Mouse (Mus musculus) heart, embryonic 14.5 days (tissue): ENCODE measurements around the gene Per1. TPM values are rescaled to one million over a fixed set of nuclear protein-coding genes. Genes with fewer than 3 reads are reported as not detected.
A peak's percentile ranks its signal among the peaks of the same experiment; 100 is the strongest.

Experiments
- ATAC-seq: fragments of 200-750 bp; cut with Nextera tagmentation; 2 replicates; pipeline ENCODE4 v1.8.0; 2017; ENCODE audit warnings: low read depth, moderate TSS enrichment; ENCODE audit not compliant: insufficient number of reproducible peaks, insufficient read depth, low FRiP score
- H3K27ac ChIP-seq, 2 experiments: fragments of 200-500 bp in 1 of 2; fragments of 300-500 bp in 1 of 2; sonication (generic) in 1 of 2; replicated peaks in 1 of 2; 2 replicates each; pipeline ENCODE4 v1.5.1; 2012 to 2014; ENCODE audit warnings: low read depth in 2 of 2, low read length in 2 of 2, control low read depth in 1 of 2, mild to moderate bottlenecking in 1 of 2, mixed read lengths in 1 of 2; ENCODE audit not compliant: control insufficient read depth in 1 of 2, insufficient read depth in 1 of 2
- H3K27me3 ChIP-seq: fragments of 300-500 bp; sonication (generic); 2 replicates; pipeline ENCODE4 v1.6.1; 2014; ENCODE audit warnings: mild to moderate bottlenecking, low read length, control low read depth; ENCODE audit not compliant: control insufficient read depth, insufficient read depth
- H3K36me3 ChIP-seq: fragments of 300-500 bp; sonication (generic); 2 replicates; pipeline ENCODE4 v1.6.1; 2014; ENCODE audit warnings: mild to moderate bottlenecking, control low read depth, low read length, mixed read lengths; ENCODE audit not compliant: control insufficient read depth, insufficient read depth
- H3K4me1 ChIP-seq, 2 experiments: fragments of 200-500 bp in 1 of 2; fragments of 300-500 bp in 1 of 2; sonication (generic) in 1 of 2; 2 replicates each; pipeline ENCODE4 v1.6.1; 2012 to 2014; ENCODE audit warnings: low read length in 2 of 2, control low read depth in 1 of 2, mixed read lengths in 1 of 2; ENCODE audit not compliant: control insufficient read depth in 2 of 2, insufficient read depth in 2 of 2
- H3K4me2 ChIP-seq: fragments of 300-500 bp; sonication (generic); 2 replicates; pipeline ENCODE4 v1.6.1; 2014; ENCODE audit warnings: mild to moderate bottlenecking, low read length
- H3K4me3 ChIP-seq, 2 experiments: fragments of 200-500 bp in 1 of 2; fragments of 300-500 bp in 1 of 2; sonication (generic) in 1 of 2; 2 replicates each; pipeline ENCODE4 v1.5.1; 2012 to 2014; ENCODE audit warnings: low read length in 2 of 2, mild to moderate bottlenecking in 2 of 2, control low read depth in 1 of 2, low read depth in 1 of 2, moderate library complexity in 1 of 2; ENCODE audit not compliant: control insufficient read depth in 1 of 2, insufficient read depth in 1 of 2
- H3K9ac ChIP-seq: fragments of 300-500 bp; sonication (generic); 2 replicates; pipeline ENCODE4 v1.6.1; 2014; ENCODE audit warnings: mild to moderate bottlenecking, low read length
- H3K9me3 ChIP-seq: fragments of 300-500 bp; sonication (generic); 2 replicates; pipeline ENCODE4 v1.6.1; 2016; ENCODE audit warnings: low read length, control low read depth; ENCODE audit not compliant: control insufficient read depth
- WGBS: fragments of 180-500 bp; shearing (Covaris S2); extraction: QIAGEN DNeasy Blood & Tissue Kit; methylation state at CpG from one replicate; pipeline ENCODE4 v1.1.7; 2014; 5-methylcytosine and 5-hydroxymethylcytosine counted together
- polyA plus RNA-seq: library from polyadenylated mRNA; unstranded; fragments of >200 nt; fragmentation: Nextera tagmentation; extraction: Ambion mirVana; gene quantifications from 2 replicates; pipeline ENCODE4 v1.2.1, GENCODE M21; 2014

Gene Per1
- polyA plus RNA-seq, 1 experiment from 2014 or later, result 16.0 TPM

GRCm38 (mm10) chr11:69106299-69106698 is 11.3 kb downstream of the Per1 start:
- Histone ChIP-seq H3K27me3 (no peaks in the 10 kb centered on the region), H3K36me3 (peaks cover 86% of the 10 kb centered on the region), H3K4me3 (no peak overlapping the region), H3K4me1 (peaks cover 0 to 2% of the 10 kb centered on the region in 2 experiments; a peak in 2 of 4 replicates), H3K9ac (no peak overlapping the region), H3K27ac (no peak overlapping the region), H3K9me3 (no peaks in the 10 kb centered on the region), H3K4me2 (no peak overlapping the region)
- no peak for ATAC-seq
- 93% methylated on average over 11 of the region's 11 CpGs for WGBS

GRCm38 (mm10) chr11:69106842-69107241 is 11.8 kb downstream of the Per1 start:
- WGBS, result 85% methylated on average over 11 of the region's 11 CpGs
- Histone ChIP-seq H3K4me2 (no peak overlapping the region), H3K4me1 (peaks cover 2 to 8% of the 10 kb centered on the region in 2 experiments), H3K9ac (no peak overlapping the region), H3K27ac (no peak overlapping the region), H3K9me3 (no peaks in the 10 kb centered on the region), H3K27me3 (no peaks in the 10 kb centered on the region), H3K36me3 (peaks cover 81% of the 10 kb centered on the region), H3K4me3 (no peak overlapping the region)
- ATAC-seq, result no peak

DNA sequence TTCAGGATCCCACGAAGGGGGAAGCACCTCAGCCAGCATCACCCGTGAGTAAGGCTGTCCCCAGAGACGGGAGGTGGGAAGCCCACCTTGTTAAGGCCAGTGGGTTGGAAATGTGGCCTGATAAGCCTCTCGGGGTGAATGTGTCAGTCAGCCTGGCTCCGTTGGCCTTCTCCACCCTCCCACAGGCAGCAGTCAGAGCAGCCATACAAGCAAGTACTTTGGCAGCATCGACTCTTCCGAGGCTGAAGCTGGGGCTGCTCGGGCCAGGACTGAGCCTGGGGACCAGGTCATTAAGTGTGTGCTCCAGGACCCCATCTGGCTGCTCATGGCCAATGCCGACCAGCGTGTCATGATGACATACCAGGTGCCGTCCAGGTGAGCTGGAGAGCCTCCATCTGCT is 12.7 kb downstream of the Per1 start:
- H3K9me3 ChIP-seq, result no peaks in the 10 kb centered on the region
- H3K36me3 ChIP-seq, result peaks cover 72% of the 10 kb centered on the region
- H3K4me1 ChIP-seq, result peaks cover 5 to 16% of the 10 kb centered on the region in 2 experiments
- H3K27me3 ChIP-seq, result no peaks in the 10 kb centered on the region
- 81% methylated on average over 11 of the region's 11 CpGs for WGBS
- no peak overlapping the region for H3K4me3 ChIP-seq
- no peak for ATAC-seq
- no peak overlapping the region for H3K4me2 ChIP-seq
- no peak overlapping the region for H3K9ac ChIP-seq
- no peak overlapping the region for H3K27ac ChIP-seq

DNA sequence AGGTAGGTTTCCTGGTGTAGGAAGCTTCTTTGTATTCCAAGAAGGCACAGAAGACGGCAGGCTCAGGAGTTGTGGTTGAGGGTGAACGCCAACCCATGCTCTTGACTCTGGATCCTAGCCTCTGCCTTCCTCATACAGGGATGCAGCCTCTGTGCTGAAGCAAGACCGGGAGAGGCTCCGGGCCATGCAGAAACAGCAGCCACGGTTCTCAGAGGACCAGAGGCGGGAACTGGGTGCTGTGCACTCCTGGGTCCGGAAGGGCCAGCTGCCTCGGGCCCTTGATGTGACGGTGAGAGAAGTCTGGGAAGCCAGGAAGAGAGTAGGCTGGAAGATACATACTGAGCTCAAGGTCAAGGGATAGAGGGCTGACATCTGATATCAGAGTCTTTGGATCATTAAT is 13.2 kb downstream of the Per1 start:
- Histone ChIP-seq H3K9me3 (no peaks in the 10 kb centered on the region), H3K9ac (no peak overlapping the region), H3K4me1 (peaks cover 5 to 16% of the 10 kb centered on the region in 2 experiments), H3K4me2 (no peak overlapping the region), H3K36me3 (peaks cover 67% of the 10 kb centered on the region), H3K4me3 (no peak overlapping the region), H3K27me3 (no peaks in the 10 kb centered on the region), H3K27ac (no peak overlapping the region)
- WGBS, result 90% methylated on average over 9 of the region's 9 CpGs
- ATAC-seq, result no peak

DNA sequence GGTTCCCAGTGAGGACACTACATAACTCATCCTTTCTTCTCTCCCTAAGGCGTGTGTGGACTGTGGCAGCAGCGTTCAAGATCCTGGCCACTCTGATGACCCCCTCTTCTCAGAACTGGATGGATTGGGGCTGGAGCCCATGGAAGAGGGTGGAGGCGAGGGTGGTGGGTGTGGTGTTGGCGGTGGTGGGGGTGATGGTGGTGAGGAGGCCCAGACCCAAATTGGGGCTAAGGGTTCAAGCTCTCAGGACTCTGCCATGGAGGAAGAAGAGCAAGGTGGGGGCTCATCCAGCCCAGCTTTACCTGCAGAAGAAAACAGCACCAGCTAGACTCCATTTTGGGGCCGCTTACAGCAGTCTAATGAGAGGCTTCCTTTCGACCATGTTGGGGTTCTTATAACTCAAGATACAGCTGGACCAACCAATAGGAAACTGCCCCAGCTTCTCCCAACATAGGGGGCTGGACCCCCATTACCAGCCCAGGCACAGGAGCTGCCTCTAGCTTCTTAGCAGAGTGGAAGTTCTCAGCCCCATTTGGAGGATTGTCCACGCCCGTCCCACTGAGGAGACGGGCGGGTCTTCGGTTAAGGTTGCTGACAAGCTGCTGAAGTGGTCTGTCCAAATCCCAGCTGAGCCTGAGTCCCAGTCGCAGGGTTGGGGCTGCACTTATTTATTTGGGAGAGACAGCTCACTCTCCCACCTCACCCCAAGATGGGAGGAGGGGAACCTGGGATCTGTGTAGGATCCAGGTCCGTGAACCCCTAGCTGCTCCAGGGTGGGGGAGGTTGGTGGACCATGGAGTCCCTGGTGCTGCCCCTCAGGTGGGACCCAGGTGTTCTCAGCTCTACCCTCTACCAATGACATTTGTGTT is 14.2 kb downstream of the Per1 start:
- peaks cover 56% of the 10 kb centered on the region for H3K36me3 ChIP-seq
- no peak for ATAC-seq
- H3K4me2 ChIP-seq, result no peak overlapping the region
- no peaks in the 10 kb centered on the region for H3K9me3 ChIP-seq
- 70% methylated on average over 13 of the region's 13 CpGs for WGBS
- H3K27ac ChIP-seq, result no peak overlapping the region
- H3K27me3 ChIP-seq, result no peaks in the 10 kb centered on the region
- H3K9ac ChIP-seq, result no peak overlapping the region
- no peak overlapping the region for H3K4me3 ChIP-seq
- H3K4me1 ChIP-seq, result peaks cover 5 to 16% of the 10 kb centered on the region in 2 experiments

- peaks cover 44% of the 10 kb centered on the region for H3K36me3 ChIP-seq
- 2% methylated on average over 30 of the region's 30 CpGs for WGBS
These were observed 15.5 kb downstream of the Per1 start for GRCm38 (mm10) chr11:69110319-69111046.

GRCm38 (mm10) chr11:69111051-69111810 is 16.2 kb downstream of the Per1 start:
- ATAC-seq, result no peak
- 3% methylated on average over 21 of the region's 21 CpGs for WGBS
- H3K36me3 ChIP-seq, result peaks cover 37% of the 10 kb centered on the region
- no peaks in the 10 kb centered on the region for H3K9me3 ChIP-seq
- peak overlapping the region; percentile 49 to 55 for H3K4me3 ChIP-seq
- peaks cover 5 to 16% of the 10 kb centered on the region in 2 experiments for H3K4me1 ChIP-seq
- peak overlapping the region; percentile 77 for H3K9ac ChIP-seq
- H3K4me2 ChIP-seq, result peak overlapping the region; percentile 70
- peak overlapping the region; percentile 76 to 78 for H3K27ac ChIP-seq
- H3K27me3 ChIP-seq, result no peaks in the 10 kb centered on the region

More at GRCm38 (mm10) chr11:69110319-69111046, 15.5 kb downstream of the Per1 start:
- Histone ChIP-seq H3K4me1 (peaks cover 5 to 16% of the 10 kb centered on the region in 2 experiments), H3K27me3 (no peaks in the 10 kb centered on the region), H3K4me3 (peak overlapping the region; percentile 49 to 55), H3K9ac (peak overlapping the region; percentile 77), H3K9me3 (no peaks in the 10 kb centered on the region), H3K27ac (peak overlapping the region; percentile 76 to 78), H3K4me2 (peak overlapping the region; percentile 70)
- ATAC-seq, result no peak
